Comparison of ENCODE assay signal across 8 mouse cellular contexts in the genomic region with DNA sequence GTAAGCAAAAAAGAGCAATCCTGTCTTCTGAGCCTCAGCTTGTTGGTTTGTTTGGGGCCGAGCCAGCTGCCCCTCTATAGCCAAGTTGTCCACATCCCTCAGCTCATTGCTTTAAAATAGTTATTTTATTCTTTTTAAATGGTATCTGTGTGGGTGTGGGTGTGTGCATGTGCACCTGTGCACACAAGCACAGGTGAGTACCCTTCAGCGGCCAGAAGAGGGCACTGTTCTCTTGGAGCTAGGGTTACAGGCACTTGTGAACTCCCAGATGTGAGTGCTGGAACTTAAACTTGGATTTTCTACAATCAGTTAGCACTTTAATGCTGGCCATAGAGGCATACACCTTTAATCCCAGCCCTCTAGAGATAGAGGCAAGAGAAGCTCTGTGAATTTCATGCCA. TPM values are rescaled to one million over a fixed set of nuclear protein-coding genes. Genes with fewer than 3 reads are reported as not detected.
A peak's percentile ranks its signal among the peaks of the same experiment; 100 is the strongest.
DNase-seq lines count a peak whose midpoint lies in the region; ATAC-seq and TF ChIP-seq lines count a peak whose summit lies in the region.

No protein-coding gene starts in this region.

- H3K4me1 ChIP-seq in cerebellum, adult 2 months (ENCODE audit: control insufficient read depth, insufficient read depth, low read length): no peaks in the 10 kb centered on the region

- 52% methylated on average over 2 of the region's 2 CpGs for WGBS in cerebellum, adult 2 months

- ATAC-seq in erythroid progenitor cell, adult 5-6 weeks (replicated peaks; ENCODE audit: low FRiP score, poor library complexity, severe bottlenecking): no peak
- ATAC-seq in inflammation-experienced regulatory T-cells, adult 6 months: no peak

- no peak overlapping the region for H3K4me3 ChIP-seq in layer of hippocampus, adult 2 months
- H3K4me3 ChIP-seq in cerebellum, adult 2 months (replicated peaks; ENCODE audit: insufficient read depth, low read depth, low read length): no peak overlapping the region

- no peak for DNase-seq in layer of hippocampus, adult 2 months (ENCODE audit: low spot score in 2 of 2)
- no peak for DNase-seq in layer of hippocampus, postnatal 10 days (ENCODE audit: low spot score in 2 of 2)
- DNase-seq in NIH3T3 (ENCODE audit: low read depth): peak; percentile 63
- peak; percentile 21 to 48 for DNase-seq in cerebellum, adult 2 months
- DNase-seq in heart, postnatal 4 days: peak; percentile 59
- peak; percentile 62 for DNase-seq in lung, postnatal 36 days

- no peak for TF ChIP-seq POLR2A in cerebellum, adult 2 months (IDR thresholded peaks at IDR 0.05; ENCODE audit: borderline replicate concordance, insufficient read depth, low read length)

- peak; percentile 81 for TF ChIP-seq CTCF in layer of hippocampus, adult 2 months (conservative IDR thresholded peaks at IDR 0.05)
- peak; percentile 58; the same call in 1 of the 2 replicates for TF ChIP-seq CTCF in cerebellum, adult 2 months (IDR thresholded peaks at IDR 0.05; ENCODE audit: borderline replicate concordance, insufficient read depth, low read depth, low read length)

- H3K27ac ChIP-seq in layer of hippocampus, adult 2 months: no peak overlapping the region
- H3K27ac ChIP-seq in cerebellum, adult 2 months (ENCODE audit: insufficient read depth, low read length): no peak overlapping the region

- H3K27me3 ChIP-seq in cerebellum, adult 2 months (ENCODE audit: control insufficient read depth, insufficient read depth, low read length): no peaks in the 10 kb centered on the region

RNA-seq across cellular contexts. Expression of gene Ak4, which starts 26.8 kb away (rescaled TPM):
- 10 to 100 TPM; 63.0 to 63.2 TPM for total RNA-seq in layer of hippocampus, adult 2 months (2021)
- 10 to 100 TPM; 41.8 to 47.5 TPM for total RNA-seq in layer of hippocampus, postnatal 10 days (2021)
- polyA plus RNA-seq in cerebellum, adult 2 months (2012; rRNA removed): 56.6 and 76.5 TPM in 2 replicates
- total RNA-seq in heart, postnatal 4 days (2021): 10 to 100 TPM; 16.2 to 17.4 TPM
- 0.42 and 0.72 TPM in 2 replicates for total RNA-seq in erythroid progenitor cell, adult 5-6 weeks (2015; ENCODE audit: low replicate concordance)
- total RNA-seq in erythroid progenitor cell, adult 5-6 weeks (2017; ENCODE audit: low replicate concordance): 0.13 TPM in 1 of 2 replicates, not detected in the other
- under 1 TPM in 1 of 3 experiments, not detected in 2; 0.08 TPM for polyA plus RNA-seq in inflammation-experienced regulatory T-cells, adult 6 months (2017; shearing (Covaris generic))

Comparison
In these comparisons a context has a peak if more than half of its experiments do, and no peak if none do; other contexts are left out.
1. DNase-seq: peak in NIH3T3 (single experiment), cerebellum, adult 2 months (2 of 2), heart, postnatal 4 days (single experiment) and lung, postnatal 36 days (single experiment); none in layer of hippocampus, adult 2 months (0 of 2) and layer of hippocampus, postnatal 10 days (0 of 2).
2. RNA of gene Ak4, which starts 26.8 kb away (total RNA-seq): 63.0 to 63.2 TPM in layer of hippocampus, adult 2 months, 41.8 to 47.5 TPM in layer of hippocampus, postnatal 10 days and 16.2 to 17.4 TPM in heart, postnatal 4 days; 0.13 to 0.72 TPM in erythroid progenitor cell, adult 5-6 weeks; every median in the first group is over 10 times any median in the second.